Mouse (Mus musculus): Measurements from ENCODE around the gene Hbs1l.
"Not testable (repeated sequence)": the region's sequence is repeated elsewhere in the genome, so short reads cannot be mapped to it uniquely, and the experiment has no call there.

Hbs1l gene

GRCm38 (mm10) chr10:21359086-21359485, 63.3 kb downstream of the Hbs1l start:
- DNase-seq (ENCODE audit: low spot score in 2 of 2) = no peak

GRCm38 (mm10) chr10:21361871-21362270, 66.1 kb downstream of the Hbs1l start:
- no peak for DNase-seq (ENCODE audit: low spot score in 2 of 2)

- DNase-seq (ENCODE audit: low spot score in 2 of 2) = no peak
Observed at GRCm38 (mm10) chr10:21363297-21363696, 67.5 kb downstream of the Hbs1l start.

DNA sequence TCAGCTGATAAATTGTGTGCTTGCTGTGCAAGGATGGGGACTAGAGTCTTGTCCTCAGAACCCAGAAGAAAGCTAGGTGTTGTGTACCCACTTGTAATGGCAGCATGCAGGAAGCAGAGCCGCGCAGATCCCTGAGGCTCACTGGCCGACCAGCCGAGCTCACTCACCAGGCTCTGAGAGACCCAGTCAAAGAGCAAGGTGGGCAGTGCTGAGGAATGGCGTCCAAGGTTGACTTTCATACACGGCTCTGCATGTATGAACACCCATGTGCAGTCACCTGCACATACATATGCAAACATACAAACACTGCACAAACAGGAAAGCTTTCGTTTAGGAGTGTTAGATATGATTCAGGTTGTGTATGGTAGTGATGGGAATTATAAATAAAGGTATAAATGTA, 69.2 kb downstream of the Hbs1l start:
- DNase-seq (ENCODE audit: low spot score in 2 of 2) = no peak

- DNase-seq (ENCODE audit: low spot score in 2 of 2) = no peak
Observed at GRCm38 (mm10) chr10:21365897-21366296, 70.1 kb downstream of the Hbs1l start.

DNA sequence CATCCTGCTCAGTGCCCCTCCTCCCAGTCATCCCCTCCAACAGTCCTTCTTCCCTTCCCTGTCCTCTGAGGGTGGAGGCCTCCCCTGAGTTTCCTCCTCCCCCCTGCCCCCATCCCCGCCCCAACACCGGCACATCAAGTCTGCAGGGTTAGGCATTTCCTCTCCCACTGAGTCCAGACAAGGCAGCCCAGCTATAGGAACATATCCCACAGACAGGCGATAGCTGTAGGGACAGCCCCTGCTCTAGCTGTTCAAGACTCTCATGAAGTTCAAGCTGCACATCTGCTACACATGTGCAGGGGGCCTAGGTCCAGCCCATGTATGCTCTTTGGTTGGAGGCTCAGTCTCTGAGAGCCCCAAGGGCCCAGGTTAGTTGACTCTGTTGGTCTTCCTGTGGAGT, 70.7 kb downstream of the Hbs1l start:
- DNase-seq (ENCODE audit: low spot score in 2 of 2) = no peak

DNA sequence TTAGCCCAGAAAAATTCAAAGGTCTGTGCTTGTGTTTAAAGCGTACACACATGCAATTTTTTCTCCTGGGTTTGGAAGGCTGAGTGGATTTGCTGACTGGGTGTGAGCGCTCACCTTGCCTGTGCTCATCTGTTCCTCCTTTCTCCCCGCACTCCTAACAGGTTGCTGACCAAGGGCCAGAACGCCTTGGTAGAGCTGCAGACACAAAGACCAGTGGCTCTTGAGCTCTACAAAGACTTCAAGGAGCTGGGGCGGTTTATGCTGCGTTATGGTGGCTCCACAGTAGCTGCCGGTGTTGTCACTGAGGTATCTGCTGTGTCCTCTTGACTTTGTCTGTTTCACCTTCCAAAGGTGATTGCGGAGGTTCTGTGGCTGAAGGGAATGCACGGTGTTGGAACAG, 71.7 kb downstream of the Hbs1l start:
- no peak for DNase-seq (ENCODE audit: low spot score in 2 of 2)

DNA sequence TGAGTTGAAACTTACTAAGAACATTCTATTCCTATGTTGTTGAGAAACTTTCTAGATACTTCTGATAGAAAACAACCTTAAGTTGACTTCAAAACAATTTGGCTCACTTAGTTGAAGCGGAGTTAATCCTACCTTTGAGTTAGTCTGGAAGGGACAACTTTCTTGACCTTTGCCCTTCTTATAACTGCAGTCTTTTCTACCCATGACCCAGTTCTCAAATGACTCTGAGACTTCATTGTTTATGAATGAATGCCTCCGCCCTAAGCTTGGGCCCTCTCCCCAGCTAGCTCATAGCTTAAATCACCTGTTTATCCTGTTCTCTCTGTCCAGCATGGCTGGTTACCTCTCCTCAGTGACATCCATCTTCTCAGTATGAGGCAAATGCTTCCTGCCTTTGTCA, 73.8 kb downstream of the Hbs1l start:
- no peak for DNase-seq (ENCODE audit: low spot score in 2 of 2)

DNA sequence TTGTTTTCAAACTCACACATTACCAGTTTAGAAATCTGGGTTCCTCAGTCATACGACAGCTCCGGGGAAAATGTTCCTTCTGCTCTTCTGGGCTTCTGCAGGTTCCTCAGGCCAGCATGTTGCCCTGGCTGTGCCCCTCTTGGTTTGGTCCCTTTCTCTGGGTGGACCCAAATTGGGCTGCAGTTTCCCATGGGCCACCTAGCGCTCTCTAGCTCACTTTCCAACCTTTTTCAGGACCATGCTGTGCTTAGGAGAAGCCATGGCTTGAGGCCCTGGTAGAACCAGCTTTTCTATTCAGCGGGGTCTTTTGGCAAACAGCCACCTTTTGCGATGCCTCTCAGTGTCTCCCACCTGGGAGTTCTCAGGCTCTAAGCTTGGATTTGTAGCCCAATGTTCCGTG, 76.5 kb downstream of the Hbs1l start:
- DNase-seq (ENCODE audit: low spot score in 2 of 2) = no peak

- no peak for DNase-seq (ENCODE audit: low spot score in 2 of 2)
Observed at GRCm38 (mm10) chr10:21376682-21377473, 81.1 kb downstream of the Hbs1l start, which contains the start of gene Aldh8a1. Gene Aldh8a1 (plus strand): TSS chr10:21377291.

DNA sequence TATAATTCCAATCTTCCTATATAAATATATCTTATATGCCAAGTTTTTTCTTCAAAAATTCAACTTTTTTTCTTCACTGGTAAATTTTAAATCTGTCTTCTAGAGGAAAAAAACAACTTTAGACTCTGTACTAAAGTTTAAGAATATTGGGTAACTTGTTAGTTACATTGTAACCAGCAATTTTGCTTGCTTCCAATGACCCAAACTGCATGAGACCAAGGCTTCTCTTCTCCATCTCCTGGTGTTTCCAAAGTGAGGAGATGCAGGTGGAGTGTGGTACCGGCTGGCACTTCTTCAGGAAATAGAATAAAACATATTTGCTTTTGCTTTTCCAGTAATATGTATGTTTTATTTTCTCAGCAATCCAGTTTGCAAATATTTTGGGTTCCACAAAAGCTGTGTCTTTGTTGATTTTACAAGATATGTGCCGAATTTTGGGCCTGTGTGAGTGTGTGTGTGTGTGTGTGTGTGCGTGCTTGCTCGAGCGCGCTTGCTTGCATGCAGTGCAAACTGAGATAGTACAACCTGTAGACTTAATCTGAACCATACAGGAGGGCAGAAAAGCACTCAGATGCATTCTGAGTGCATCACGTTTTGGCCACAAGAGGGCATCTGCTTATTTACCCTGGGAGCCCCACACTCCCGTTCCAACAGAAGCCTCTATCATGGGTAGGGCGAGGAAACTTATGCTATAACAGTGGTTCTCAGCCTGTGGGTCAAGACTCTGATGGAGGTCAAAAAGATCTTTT, 82.6 kb downstream of the Hbs1l start:
- DNase-seq (ENCODE audit: low spot score in 2 of 2) = no peak

DNA sequence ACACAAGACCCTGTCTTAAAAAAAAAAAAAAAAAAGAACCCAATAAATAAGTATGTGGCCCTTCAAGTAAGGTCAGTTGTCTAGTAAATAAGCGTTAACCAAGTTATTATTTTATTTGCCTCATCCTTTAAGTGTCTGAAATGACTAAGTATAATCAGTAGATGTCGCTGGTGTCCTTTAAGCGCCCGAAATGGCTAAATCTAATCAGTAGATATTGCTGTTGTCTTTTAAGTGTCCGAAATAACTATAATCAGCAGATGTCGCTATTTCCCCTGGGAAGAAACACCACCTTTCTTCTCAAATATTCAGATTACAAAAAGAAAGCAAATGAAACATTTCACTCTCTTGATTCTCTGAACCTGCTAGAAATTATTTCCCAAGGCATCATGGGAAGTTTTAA, 87.1 kb downstream of the Hbs1l start:
- no peak for DNase-seq (ENCODE audit: low spot score in 2 of 2)

GRCm38 (mm10) chr10:21385111-21385663, 89.4 kb downstream of the Hbs1l start:
- no peak for DNase-seq (ENCODE audit: low spot score in 2 of 2)

GRCm38 (mm10) chr10:21389075-21389474, 93.3 kb downstream of the Hbs1l start:
- DNase-seq (ENCODE audit: low spot score in 2 of 2) = no peak

DNA sequence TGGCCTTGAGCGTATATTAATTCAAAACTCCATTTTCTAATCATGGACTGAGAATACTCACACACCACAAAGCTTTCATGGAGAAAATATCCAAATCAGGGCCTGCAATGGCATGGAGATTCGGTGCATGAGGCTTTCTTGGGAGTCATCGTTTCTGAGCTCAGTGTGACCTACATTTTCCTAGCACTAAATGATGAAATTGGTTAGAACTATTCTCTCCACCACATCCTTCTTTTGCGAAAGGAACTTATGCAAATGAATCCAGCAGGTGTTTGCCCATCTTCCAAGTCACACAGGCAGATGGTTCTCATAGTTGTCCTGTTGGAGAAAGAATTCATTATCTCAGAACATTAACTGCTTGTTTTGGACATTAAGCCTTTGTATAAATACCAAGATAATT, 94.7 kb downstream of the Hbs1l start:
- DNase-seq (ENCODE audit: low spot score in 2 of 2) = no peak

DNA sequence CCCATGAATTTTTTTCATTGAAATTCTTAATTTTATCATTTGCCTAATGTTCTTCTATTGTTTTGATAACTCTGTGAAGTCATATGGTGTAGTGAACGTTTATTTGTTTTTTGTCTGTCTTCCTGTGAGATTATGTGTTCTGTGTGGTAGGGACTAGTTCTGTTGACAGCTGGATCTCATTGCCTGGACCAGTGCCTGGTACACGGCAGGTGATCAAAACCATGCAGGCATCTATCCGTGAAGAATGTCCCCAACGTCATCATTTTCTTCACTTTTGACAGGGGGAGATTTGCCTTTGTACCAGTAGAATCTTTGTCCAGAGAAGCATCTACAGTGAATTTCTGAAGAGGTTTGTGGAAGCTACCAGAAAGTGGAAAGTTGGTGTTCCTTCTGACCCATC, 95.5 kb downstream of the Hbs1l start:
- DNase-seq (ENCODE audit: low spot score in 2 of 2) = no peak

GRCm38 (mm10) chr10:21393390-21393789, 97.6 kb downstream of the Hbs1l start:
- no peak for DNase-seq (ENCODE audit: low spot score in 2 of 2)

GRCm38 (mm10) chr10:21395426-21396139, 99.8 kb downstream of the Hbs1l start:
- DNase-seq (ENCODE audit: low spot score in 2 of 2) = no peak

- not testable (repeated sequence) for DNase-seq (ENCODE audit: low spot score in 2 of 2)
Observed at GRCm38 (mm10) chr10:21398873-21399425, 103.2 kb downstream of the Hbs1l start.

- no peak for DNase-seq (ENCODE audit: low spot score in 2 of 2)
Observed at GRCm38 (mm10) chr10:21399622-21400021, 103.8 kb downstream of the Hbs1l start.

DNA sequence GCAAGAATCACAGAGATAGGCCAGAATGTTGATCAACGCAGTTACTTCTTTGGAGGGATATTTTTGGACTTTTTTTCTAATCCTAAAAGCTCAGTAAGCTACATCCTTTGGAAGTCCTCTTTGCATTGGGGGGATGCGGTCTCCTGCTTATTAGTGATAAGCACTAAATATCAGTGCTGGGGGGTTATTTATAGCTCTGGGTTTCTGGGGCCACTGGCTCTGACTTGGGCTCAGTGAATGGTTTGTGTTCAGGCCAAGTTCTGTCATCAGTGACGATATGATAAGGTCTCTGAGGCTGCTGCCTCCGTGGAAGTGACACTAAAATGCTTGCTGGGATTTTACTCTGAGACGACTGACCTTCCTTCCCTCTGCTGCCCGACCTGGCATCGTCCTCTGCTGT, 104.3 kb downstream of the Hbs1l start:
- no peak for DNase-seq (ENCODE audit: low spot score in 2 of 2)

- no peak for DNase-seq (ENCODE audit: low spot score in 2 of 2)
Observed at GRCm38 (mm10) chr10:21400453-21400852, 104.7 kb downstream of the Hbs1l start.

All from frontal cortex, postnatal 10 days (tissue).